Mouse (Mus musculus) bone marrow macrophage, adult 2 months (primary cell): ENCODE results near the gene Zscan12. TPM values are rescaled to one million over a fixed set of nuclear protein-coding genes. Genes with fewer than 3 reads are reported as not detected.

Source experiments
- H3K27ac ChIP-seq: 2 replicates; pipeline ENCODE4 v1.5.1; 2012; ENCODE audit warnings: low read depth, low read length; ENCODE audit not compliant: insufficient read depth
- H3K4me1 ChIP-seq: 2 replicates; pipeline ENCODE4 v1.6.1; 2012; ENCODE audit warnings: low read length; ENCODE audit not compliant: control insufficient read depth, insufficient read depth
- H3K4me3 ChIP-seq: 2 replicates; pipeline ENCODE4 v1.5.1; 2012; ENCODE audit warnings: mild to moderate bottlenecking, low read length, moderate library complexity; ENCODE audit not compliant: insufficient read depth
- CTCF ChIP-seq: IDR thresholded peaks from 2 replicates; pipeline ENCODE4 v1.5.1; 2012; ENCODE audit warnings: low read depth, mild to moderate bottlenecking, low read length, moderate library complexity
- POLR2A ChIP-seq: IDR thresholded peaks from 2 replicates; pipeline ENCODE4 v1.6.1; 2012; ENCODE audit warnings: mild to moderate bottlenecking, low read depth, low read length, borderline replicate concordance
- polyA plus RNA-seq: library from polyadenylated mRNA; stranded (reverse); fragments of >200 nt; gene quantifications from 2 replicates; pipeline ENCODE4 v1.2.4, GENCODE M21; 2012; ENCODE audit not compliant: missing spikeins, insufficient read depth, insufficient read length

Gene Zscan12
- polyA plus RNA-seq, 1 experiment, result 5.7 TPM

- no peaks in the 10 kb centered on the region for H3K4me1 ChIP-seq
- no peak overlapping the region for H3K4me3 ChIP-seq
- H3K27ac ChIP-seq, result no peak overlapping the region
- TF ChIP-seq CTCF (no peak), POLR2A (no peak)
Observed at GRCm38 (mm10) chr13:21417298-21418010, 54.8 kb downstream of the Zscan12 start.

DNA sequence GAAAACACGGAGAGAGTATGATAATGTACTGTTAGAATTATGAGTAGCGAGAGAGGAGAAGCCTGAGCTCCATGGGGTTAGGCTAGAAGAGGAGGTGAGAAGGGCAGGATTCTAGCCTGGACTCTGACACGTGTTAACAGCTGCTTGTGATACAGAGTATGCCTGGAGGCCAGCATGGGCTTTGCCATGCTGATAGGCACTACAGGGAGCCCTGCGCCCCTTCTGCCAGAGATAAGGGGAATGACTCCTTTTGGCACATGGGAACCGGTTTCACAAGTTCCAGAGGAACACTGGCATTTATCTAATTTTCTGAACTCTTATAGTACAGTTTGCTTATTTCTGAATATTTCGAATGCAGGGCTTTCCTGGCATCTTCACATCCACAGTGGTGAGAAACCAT lies 56.2 kb downstream of the Zscan12 start:
- Histone ChIP-seq H3K4me1 (no peaks in the 10 kb centered on the region), H3K27ac (no peak overlapping the region), H3K4me3 (no peak overlapping the region)
- no peak for TF ChIP-seq CTCF
- TF ChIP-seq POLR2A, result no peak

Other genes starting within 250 kb of the Zscan12 start
- gene Olfr263, start 233.2 kb upstream of the Zscan12 start, polyA plus RNA-seq, result not detected in 2 replicates
- gene Olfr1368, start 217.0 kb upstream of the Zscan12 start, polyA plus RNA-seq, result not detected in 2 replicates
- 44.6 and 46.6 TPM in 2 replicates for gene Trim27, start 183.4 kb upstream of the Zscan12 start, polyA plus RNA-seq
- gene Gpx5, start 70.1 kb upstream of the Zscan12 start, polyA plus RNA-seq, result not detected in 2 replicates
- gene Gpx6, start 50.7 kb upstream of the Zscan12 start, polyA plus RNA-seq, result not detected in 2 replicates
- gene Olfr1367, start 15.9 kb upstream of the Zscan12 start, polyA plus RNA-seq, result not detected in 2 replicates
- gene Zkscan3, start 39.9 kb downstream of the Zscan12 start, polyA plus RNA-seq, result 54.9 and 59.3 TPM in 2 replicates
- 0.17 and 0.65 TPM in 2 replicates for gene Pgbd1, start 78.2 kb downstream of the Zscan12 start, polyA plus RNA-seq
- gene Zscan26, start 90.9 kb downstream of the Zscan12 start, polyA plus RNA-seq, result 44.4 and 50.9 TPM in 2 replicates
- gene Nkapl, start 105.7 kb downstream of the Zscan12 start, polyA plus RNA-seq, result 0.92 and 1.3 TPM in 2 replicates
- 1.5 and 2.6 TPM in 2 replicates for gene Zkscan4, start 116.1 kb downstream of the Zscan12 start, polyA plus RNA-seq
- not detected in 2 replicates for gene Gm10065, start 116.6 kb downstream of the Zscan12 start, polyA plus RNA-seq
- gene AK157302, start 132.4 kb downstream of the Zscan12 start, polyA plus RNA-seq, result 0.34 TPM in 1 of 2 replicates, not detected in the other
- 5.1 and 18.9 TPM in 2 replicates for gene Gm11273, start 138.6 kb downstream of the Zscan12 start, polyA plus RNA-seq
- gene Zkscan8, start 168.3 kb downstream of the Zscan12 start, polyA plus RNA-seq, result 5.6 and 5.8 TPM in 2 replicates
- not detected in 2 replicates for gene Olfr1366, start 180.0 kb downstream of the Zscan12 start, polyA plus RNA-seq
- gene Olfr1535, start 197.1 kb downstream of the Zscan12 start, polyA plus RNA-seq, result not detected in 2 replicates
- gene Olfr1364, start 218.9 kb downstream of the Zscan12 start, polyA plus RNA-seq, result not detected in 2 replicates